Mouse (Mus musculus) stomach, postnatal 0 days (tissue): ENCODE results near the gene Fam78b. TPM values are rescaled to one million over a fixed set of nuclear protein-coding genes. Genes with fewer than 3 reads are reported as not detected.

Experiments used
- ATAC-seq: fragments of 200-750 bp; cut with Nextera tagmentation; 2 replicates; pipeline ENCODE4 v1.8.0; 2017; ENCODE audit not compliant: low FRiP score, low TSS enrichment
- DNase-seq: peaks from one replicate; pipeline ENCODE4 v3.0.0-alpha.2; 2016; ENCODE audit warnings: low spot score
- H3K27ac ChIP-seq: fragments of 300-500 bp; sonication (generic); replicated peaks from 2 replicates; pipeline ENCODE4 v1.5.1; 2014; ENCODE audit warnings: mild to moderate bottlenecking, control low read depth
- H3K27me3 ChIP-seq: fragments of 300-500 bp; sonication (generic); 2 replicates; pipeline ENCODE4 v1.6.1; 2014; ENCODE audit warnings: low read length; ENCODE audit not compliant: control insufficient read depth, insufficient read depth
- H3K36me3 ChIP-seq: fragments of 300-500 bp; sonication (generic); 2 replicates; pipeline ENCODE4 v1.6.1; 2014; ENCODE audit warnings: low read length, mixed read lengths; ENCODE audit not compliant: control insufficient read depth, insufficient read depth
- H3K4me1 ChIP-seq: fragments of 300-500 bp; sonication (generic); replicated peaks from 2 replicates; pipeline ENCODE4 v1.6.1; 2014; ENCODE audit warnings: antibody characterized with exemption; ENCODE audit not compliant: control insufficient read depth, insufficient read depth
- H3K4me2 ChIP-seq: fragments of 300-500 bp; sonication (generic); replicated peaks from 2 replicates; pipeline ENCODE4 v1.6.1; 2014; ENCODE audit warnings: low read depth, mild to moderate bottlenecking, control low read depth, moderate library complexity
- H3K4me3 ChIP-seq: fragments of 300-500 bp; sonication (generic); 2 replicates; pipeline ENCODE4 v1.5.1; 2014; ENCODE audit warnings: low read depth, low read length, control low read depth
- H3K9ac ChIP-seq: fragments of 300-500 bp; sonication (generic); 2 replicates; pipeline ENCODE4 v1.6.1; 2014; ENCODE audit warnings: mild to moderate bottlenecking, low read length, control low read depth, mixed read lengths
- H3K9me3 ChIP-seq: fragments of 300-500 bp; sonication (generic); 2 replicates; pipeline ENCODE4 v1.6.1; 2016; ENCODE audit warnings: low read length; ENCODE audit not compliant: control insufficient read depth
- CTCF ChIP-seq: IDR thresholded peaks from 2 replicates; pipeline ENCODE4 v1.5.1; 2016; ENCODE audit warnings: antibody characterized with exemption, low read depth, mild to moderate bottlenecking, moderate library complexity
- EP300 ChIP-seq: optimal IDR thresholded peaks from 2 replicates; pipeline ENCODE3; 2016; ENCODE audit warnings: antibody characterized with exemption
- WGBS: fragments of 180-500 bp; shearing (Covaris S2); extraction: QIAGEN DNeasy Blood & Tissue Kit; methylation state at CpG from one replicate; pipeline ENCODE4 v1.1.7; 2014; 5-methylcytosine and 5-hydroxymethylcytosine counted together
- polyA plus RNA-seq: library from polyadenylated mRNA; unstranded; fragments of >200 nt; fragmentation: Nextera tagmentation; extraction: Ambion mirVana; gene quantifications from 2 replicates; pipeline ENCODE4 v1.2.1, GENCODE M21; 2015

Gene Fam78b
- polyA plus RNA-seq, 1 experiment from 2014 or later: 0.36 TPM

GRCm38 (mm10) chr1:167022001-167022424, 20.8 kb downstream of the Fam78b start:
- Histone ChIP-seq H3K4me1 (no peaks in the 10 kb centered on the region), H3K4me2 (no peak overlapping the region), H3K36me3 (no peaks in the 10 kb centered on the region), H3K4me3 (no peak overlapping the region), H3K9ac (no peak overlapping the region), H3K27me3 (no peaks in the 10 kb centered on the region), H3K9me3 (no peaks in the 10 kb centered on the region), H3K27ac (no peak overlapping the region)
- ATAC-seq (no peak), DNase-seq (no peak)
- WGBS: 32% methylated on average over 9 of the region's 9 CpGs
- TF ChIP-seq EP300: no peak
- TF ChIP-seq CTCF: no peak

GRCm38 (mm10) chr1:167022541-167023121, 21.4 kb downstream of the Fam78b start:
- H3K4me1 ChIP-seq: no peaks in the 10 kb centered on the region
- no peak overlapping the region for H3K4me3 ChIP-seq
- WGBS: 48% methylated on average over 7 of the region's 8 CpGs
- ATAC-seq: no peak
- DNase-seq: no peak
- TF ChIP-seq EP300 (no peak), CTCF (no peak)
- H3K27me3 ChIP-seq: no peaks in the 10 kb centered on the region
- H3K36me3 ChIP-seq: no peaks in the 10 kb centered on the region
- H3K4me2 ChIP-seq: no peak overlapping the region
- H3K27ac ChIP-seq: no peak overlapping the region
- no peak overlapping the region for H3K9ac ChIP-seq
- H3K9me3 ChIP-seq: no peaks in the 10 kb centered on the region

GRCm38 (mm10) chr1:167023794-167024193, 22.6 kb downstream of the Fam78b start:
- DNase-seq (no peak), ATAC-seq (no peak)
- Histone ChIP-seq H3K4me1 (no peaks in the 10 kb centered on the region), H3K4me3 (no peak overlapping the region), H3K36me3 (no peaks in the 10 kb centered on the region), H3K9ac (no peak overlapping the region), H3K9me3 (no peaks in the 10 kb centered on the region), H3K4me2 (no peak overlapping the region), H3K27ac (no peak overlapping the region), H3K27me3 (no peaks in the 10 kb centered on the region)
- no peak for TF ChIP-seq EP300
- TF ChIP-seq CTCF: no peak
- WGBS: 88% methylated on average over 11 of the region's 11 CpGs

GRCm38 (mm10) chr1:167024961-167025360, 23.7 kb downstream of the Fam78b start:
- Histone ChIP-seq H3K36me3 (no peaks in the 10 kb centered on the region), H3K27ac (no peak overlapping the region), H3K9me3 (no peaks in the 10 kb centered on the region), H3K27me3 (no peaks in the 10 kb centered on the region), H3K4me2 (no peak overlapping the region), H3K9ac (no peak overlapping the region), H3K4me1 (no peaks in the 10 kb centered on the region), H3K4me3 (no peak overlapping the region)
- WGBS: 58% methylated on average over 4 of the region's 4 CpGs
- no peak for ATAC-seq
- no peak for TF ChIP-seq EP300
- no peak for TF ChIP-seq CTCF
- DNase-seq: no peak

- no peak overlapping the region for H3K9ac ChIP-seq
- TF ChIP-seq CTCF (no peak), EP300 (no peak)
- no peak overlapping the region for H3K4me3 ChIP-seq
- WGBS: 65% methylated on average over 13 of the region's 13 CpGs
- no peak overlapping the region for H3K27ac ChIP-seq
- no peaks in the 10 kb centered on the region for H3K9me3 ChIP-seq
- H3K27me3 ChIP-seq: no peaks in the 10 kb centered on the region
- DNase-seq (no peak), ATAC-seq (no peak)
- no peaks in the 10 kb centered on the region for H3K36me3 ChIP-seq
- H3K4me2 ChIP-seq: no peak overlapping the region
- no peaks in the 10 kb centered on the region for H3K4me1 ChIP-seq
Observed at GRCm38 (mm10) chr1:167032046-167032648, 30.9 kb downstream of the Fam78b start.

- Histone ChIP-seq H3K4me1 (no peaks in the 10 kb centered on the region), H3K4me2 (no peak overlapping the region), H3K27me3 (no peaks in the 10 kb centered on the region), H3K36me3 (no peaks in the 10 kb centered on the region), H3K9ac (no peak overlapping the region), H3K9me3 (no peaks in the 10 kb centered on the region), H3K27ac (no peak overlapping the region), H3K4me3 (no peak overlapping the region)
- WGBS: 74% methylated on average over 1 of the region's 1 CpGs
- ATAC-seq (no peak), DNase-seq (no peak)
- TF ChIP-seq CTCF (peak; percentile 46), EP300 (no peak)
Observed at GRCm38 (mm10) chr1:167034435-167034834, 33.2 kb downstream of the Fam78b start.
